Mouse (Mus musculus): Measurements from ENCODE around the gene Gm9376. TPM values are rescaled to one million over a fixed set of nuclear protein-coding genes. Genes with fewer than 3 reads are reported as not detected.
A peak's percentile ranks its signal among the peaks of the same experiment; 100 is the strongest.

The Gm9376 gene
- polyA plus RNA-seq, 1 experiment from 2014 or later: not detected

DNA sequence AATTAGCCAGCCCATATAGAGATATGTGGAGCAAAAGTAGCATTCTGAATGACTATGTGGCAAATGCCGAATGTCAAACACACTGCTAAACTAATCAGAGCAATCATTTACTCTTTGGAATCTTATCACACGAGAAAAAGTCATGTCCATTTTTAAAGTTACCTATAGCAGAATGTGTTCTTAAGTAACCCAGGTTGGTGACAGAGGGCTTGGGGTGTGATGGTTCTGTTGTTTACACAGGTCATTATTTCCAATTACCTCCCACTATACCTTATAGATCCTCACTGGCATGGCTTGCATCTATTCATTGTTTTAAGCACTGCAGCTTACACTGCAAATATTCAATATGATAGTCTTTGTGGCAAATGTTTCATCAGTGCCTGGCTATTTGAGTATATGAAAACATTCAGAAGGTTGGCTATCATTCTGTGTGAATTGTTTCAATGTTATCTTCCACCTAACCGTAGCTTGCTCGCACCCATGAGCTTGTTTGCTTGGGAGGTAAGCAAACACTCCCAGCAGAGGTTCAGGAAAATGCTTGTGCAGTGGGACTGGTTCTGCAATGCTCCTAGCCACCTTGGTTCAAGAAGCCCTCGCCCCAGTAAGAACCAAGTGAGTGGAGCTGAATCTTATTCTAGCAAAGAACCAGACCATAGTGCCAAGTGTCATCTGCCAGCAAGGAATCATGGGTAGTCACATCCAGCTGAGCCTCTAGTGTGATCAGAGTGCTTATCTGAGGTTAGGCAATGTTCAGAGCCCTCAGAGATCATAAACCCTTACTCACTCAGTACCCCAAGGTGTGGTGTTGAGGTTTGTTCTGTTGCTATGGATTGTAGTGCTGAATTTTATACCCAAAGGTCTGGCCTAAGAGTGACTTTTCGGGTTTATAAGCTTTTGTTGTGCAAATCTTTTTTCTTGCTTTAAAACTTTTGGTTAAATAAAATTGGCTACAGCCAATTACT lies 6.1 kb downstream of the Gm9376 start:
- Histone ChIP-seq H3K4me3 (ENCODE audit: low read depth, low read length) (no peak overlapping the region), H3K27ac (ENCODE audit: low read depth) (no peak overlapping the region), H3K9me3 (ENCODE audit: control insufficient read depth, low read length) (no peaks in the 10 kb centered on the region), H3K36me3 (ENCODE audit: control insufficient read depth, insufficient read depth, low read length) (no peaks in the 10 kb centered on the region), H3K9ac (ENCODE audit: low read length) (no peak overlapping the region), H3K4me2 (ENCODE audit: low read length) (no peak overlapping the region), H3K27me3 (replicated peaks; ENCODE audit: control insufficient read depth, insufficient read depth, low read length) (no peaks in the 10 kb centered on the region), H3K4me1 (replicated peaks; ENCODE audit: control insufficient read depth, insufficient read depth, low read length) (no peaks in the 10 kb centered on the region)
- WGBS: 65% methylated on average over 6 of the region's 6 CpGs
- ATAC-seq (replicated peaks; ENCODE audit: low FRiP score, low TSS enrichment, low read depth) (peak; percentile 62; the same call in 1 of the 2 replicates), DNase-seq (ENCODE audit: low spot score) (no peak)

DNA sequence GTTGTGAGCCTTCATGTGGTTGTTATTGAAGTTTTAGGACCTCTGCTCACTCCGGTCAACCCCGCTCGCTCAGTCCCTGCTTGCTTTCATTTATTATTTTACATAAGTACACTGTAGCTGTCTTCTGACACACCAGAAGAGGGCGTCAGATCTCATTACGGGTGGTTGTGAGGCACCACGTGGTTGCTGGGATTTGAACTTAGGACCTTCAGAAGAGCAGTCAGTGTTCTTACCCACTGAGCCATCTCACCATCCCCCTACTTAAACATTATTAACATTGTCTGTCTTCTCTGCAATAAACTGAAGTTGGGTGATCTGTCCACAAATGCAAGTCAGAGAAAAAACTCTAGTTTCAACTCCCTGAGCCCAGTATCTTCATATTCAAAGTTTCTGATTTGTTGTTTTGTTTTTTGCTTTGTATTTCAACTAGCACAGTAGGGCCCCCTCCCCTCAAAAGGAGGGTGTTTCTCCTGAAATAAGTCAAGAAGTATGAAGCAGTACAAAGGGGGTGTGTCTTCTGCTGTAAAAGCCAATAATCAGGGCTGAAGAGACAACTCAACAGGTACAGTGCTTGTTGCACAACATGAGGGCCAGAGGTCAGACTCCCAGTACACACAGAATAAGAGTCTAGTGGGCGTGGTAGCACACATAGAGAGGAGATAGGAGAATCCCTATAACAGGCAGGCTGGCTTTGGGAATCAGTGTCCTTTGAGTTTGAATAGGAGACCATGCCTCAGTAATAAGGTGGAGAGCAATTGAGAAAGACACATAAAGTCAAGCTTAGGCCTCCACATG lies 11.1 kb downstream of the Gm9376 start:
- DNase-seq (ENCODE audit: low spot score): no peak
- H3K9ac ChIP-seq (ENCODE audit: low read length): no peak overlapping the region
- no peaks in the 10 kb centered on the region for H3K36me3 ChIP-seq (ENCODE audit: control insufficient read depth, insufficient read depth, low read length)
- no peak overlapping the region for H3K4me2 ChIP-seq (ENCODE audit: low read length)
- no peaks in the 10 kb centered on the region for H3K27me3 ChIP-seq (replicated peaks; ENCODE audit: control insufficient read depth, insufficient read depth, low read length)
- H3K9me3 ChIP-seq (ENCODE audit: control insufficient read depth, low read length): peaks cover 6% of the 10 kb centered on the region; the same call in 1 of the 2 replicates
- no peak overlapping the region for H3K4me3 ChIP-seq (ENCODE audit: low read depth, low read length)
- no peaks in the 10 kb centered on the region for H3K4me1 ChIP-seq (replicated peaks; ENCODE audit: control insufficient read depth, insufficient read depth, low read length)
- 75% methylated on average over 7 of the region's 7 CpGs for WGBS
- no peak for ATAC-seq (replicated peaks; ENCODE audit: low FRiP score, low TSS enrichment, low read depth)
- H3K27ac ChIP-seq (ENCODE audit: low read depth): no peak overlapping the region

DNA sequence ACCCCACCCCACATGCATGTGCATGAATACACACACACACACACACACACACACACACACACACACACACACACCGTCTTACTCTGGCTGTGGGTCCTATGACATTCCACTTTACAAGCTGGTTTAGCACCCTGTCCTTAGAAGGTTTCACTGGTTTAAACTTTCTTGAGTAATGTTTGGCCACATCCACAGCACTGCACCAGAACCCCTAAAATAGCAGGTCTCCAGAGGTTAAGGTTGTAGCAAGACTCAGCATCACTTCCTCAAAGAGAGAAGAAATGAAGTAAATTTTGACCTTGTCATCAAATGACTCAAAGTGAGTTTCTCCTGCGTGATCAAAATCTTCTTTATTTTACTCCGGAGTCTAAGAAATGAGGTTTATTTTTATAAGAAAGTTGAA lies 15.5 kb downstream of the Gm9376 start:
- no peak overlapping the region for H3K27ac ChIP-seq (ENCODE audit: low read depth)
- H3K27me3 ChIP-seq (replicated peaks; ENCODE audit: control insufficient read depth, insufficient read depth, low read length): no peaks in the 10 kb centered on the region
- no peak overlapping the region for H3K4me3 ChIP-seq (ENCODE audit: low read depth, low read length)
- no peak for ATAC-seq (replicated peaks; ENCODE audit: low FRiP score, low TSS enrichment, low read depth)
- WGBS: 90% methylated on average over 3 of the region's 3 CpGs
- H3K4me2 ChIP-seq (ENCODE audit: low read length): no peak overlapping the region
- peaks cover 6% of the 10 kb centered on the region; the same call in 1 of the 2 replicates for H3K9me3 ChIP-seq (ENCODE audit: control insufficient read depth, low read length)
- H3K4me1 ChIP-seq (replicated peaks; ENCODE audit: control insufficient read depth, insufficient read depth, low read length): no peaks in the 10 kb centered on the region
- H3K9ac ChIP-seq (ENCODE audit: low read length): no peak overlapping the region
- H3K36me3 ChIP-seq (ENCODE audit: control insufficient read depth, insufficient read depth, low read length): no peaks in the 10 kb centered on the region
- DNase-seq (ENCODE audit: low spot score): no peak

DNA sequence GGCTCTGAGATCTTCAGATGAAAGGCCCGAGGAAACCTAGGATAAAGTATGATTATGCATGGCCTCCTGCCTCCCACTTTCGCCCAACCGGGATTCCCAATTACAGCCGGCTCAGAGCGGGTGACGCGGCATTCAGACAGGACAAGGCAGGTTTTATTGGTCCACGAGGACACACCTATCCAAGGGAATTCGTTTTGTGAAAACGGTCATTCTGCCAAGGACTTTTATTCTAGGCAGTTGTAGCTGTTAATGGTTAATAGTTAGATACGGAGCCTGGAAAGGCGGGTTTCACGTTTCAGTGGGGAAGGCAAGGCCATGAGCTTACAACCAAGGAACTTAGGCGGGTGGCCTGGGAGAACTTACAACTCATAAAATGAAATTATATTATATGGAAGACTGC lies 16.2 kb downstream of the Gm9376 start:
- Histone ChIP-seq H3K27ac (ENCODE audit: low read depth) (no peak overlapping the region), H3K4me1 (replicated peaks; ENCODE audit: control insufficient read depth, insufficient read depth, low read length) (no peaks in the 10 kb centered on the region), H3K4me2 (ENCODE audit: low read length) (no peak overlapping the region), H3K9ac (ENCODE audit: low read length) (no peak overlapping the region), H3K4me3 (ENCODE audit: low read depth, low read length) (no peak overlapping the region), H3K27me3 (replicated peaks; ENCODE audit: control insufficient read depth, insufficient read depth, low read length) (no peaks in the 10 kb centered on the region), H3K9me3 (ENCODE audit: control insufficient read depth, low read length) (peaks cover 6% of the 10 kb centered on the region; the same call in 1 of the 2 replicates), H3K36me3 (ENCODE audit: control insufficient read depth, insufficient read depth, low read length) (no peaks in the 10 kb centered on the region)
- WGBS: 57% methylated on average over 14 of the region's 14 CpGs
- ATAC-seq (replicated peaks; ENCODE audit: low FRiP score, low TSS enrichment, low read depth): peak; percentile 86
- DNase-seq (ENCODE audit: low spot score): no peak

DNA sequence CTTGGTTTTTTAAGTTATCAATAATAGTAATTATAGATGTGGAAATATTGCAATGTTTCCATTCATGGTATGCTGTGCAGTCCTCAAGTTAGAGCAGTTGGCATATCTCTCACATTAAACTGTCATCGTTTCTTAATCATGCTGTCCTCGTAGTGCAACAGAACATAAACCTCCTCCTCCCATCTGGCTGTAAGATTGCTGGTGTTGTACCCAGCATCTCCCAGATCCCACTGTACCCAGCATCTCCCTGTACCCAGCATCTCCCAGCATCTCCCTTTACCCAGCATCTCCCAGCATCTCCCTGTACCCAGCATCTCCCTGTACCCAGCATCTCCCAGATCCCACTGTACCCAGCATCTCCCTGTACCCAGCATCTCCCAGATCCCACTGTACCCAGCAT lies 19.3 kb downstream of the Gm9376 start:
- H3K4me1 ChIP-seq (replicated peaks; ENCODE audit: control insufficient read depth, insufficient read depth, low read length): no peaks in the 10 kb centered on the region
- H3K4me2 ChIP-seq (ENCODE audit: low read length): no peak overlapping the region
- no peaks in the 10 kb centered on the region for H3K9me3 ChIP-seq (ENCODE audit: control insufficient read depth, low read length)
- no peak overlapping the region for H3K9ac ChIP-seq (ENCODE audit: low read length)
- H3K36me3 ChIP-seq (ENCODE audit: control insufficient read depth, insufficient read depth, low read length): no peaks in the 10 kb centered on the region
- no peaks in the 10 kb centered on the region for H3K27me3 ChIP-seq (replicated peaks; ENCODE audit: control insufficient read depth, insufficient read depth, low read length)
- DNase-seq (ENCODE audit: low spot score) (no peak), ATAC-seq (replicated peaks; ENCODE audit: low FRiP score, low TSS enrichment, low read depth) (no peak)
- no peak overlapping the region for H3K4me3 ChIP-seq (ENCODE audit: low read depth, low read length)
- 72% methylated on average over 2 of the region's 2 CpGs for WGBS
- H3K27ac ChIP-seq (ENCODE audit: low read depth): no peak overlapping the region

DNA sequence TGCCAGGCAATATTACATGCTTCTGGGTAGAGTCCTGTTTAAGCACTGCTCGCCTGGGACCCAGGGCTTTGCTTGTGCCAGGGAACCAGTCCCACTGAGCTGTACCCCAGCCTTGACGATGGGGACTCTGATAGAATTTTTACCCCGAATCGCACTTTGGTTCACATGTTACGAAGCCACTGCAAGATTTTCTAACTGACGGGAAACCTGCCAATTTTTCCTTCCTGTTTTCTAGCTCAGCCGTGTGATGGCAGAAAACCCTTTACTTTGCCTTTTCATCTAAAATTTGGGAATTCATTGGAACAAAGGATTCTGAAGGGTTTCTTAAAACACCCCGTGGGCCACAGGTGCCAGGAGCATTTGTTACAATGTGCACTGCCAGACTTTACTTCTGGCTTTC lies 22.4 kb downstream of the Gm9376 start:
- no peak for ATAC-seq (replicated peaks; ENCODE audit: low FRiP score, low TSS enrichment, low read depth)
- Histone ChIP-seq H3K9ac (ENCODE audit: low read length) (no peak overlapping the region), H3K27me3 (replicated peaks; ENCODE audit: control insufficient read depth, insufficient read depth, low read length) (no peaks in the 10 kb centered on the region), H3K4me1 (replicated peaks; ENCODE audit: control insufficient read depth, insufficient read depth, low read length) (no peaks in the 10 kb centered on the region), H3K4me3 (ENCODE audit: low read depth, low read length) (no peak overlapping the region), H3K4me2 (ENCODE audit: low read length) (no peak overlapping the region), H3K9me3 (ENCODE audit: control insufficient read depth, low read length) (no peaks in the 10 kb centered on the region), H3K27ac (ENCODE audit: low read depth) (no peak overlapping the region), H3K36me3 (ENCODE audit: control insufficient read depth, insufficient read depth, low read length) (no peaks in the 10 kb centered on the region)
- no peak for DNase-seq (ENCODE audit: low spot score)
- 93% methylated on average over 8 of the region's 8 CpGs for WGBS

DNA sequence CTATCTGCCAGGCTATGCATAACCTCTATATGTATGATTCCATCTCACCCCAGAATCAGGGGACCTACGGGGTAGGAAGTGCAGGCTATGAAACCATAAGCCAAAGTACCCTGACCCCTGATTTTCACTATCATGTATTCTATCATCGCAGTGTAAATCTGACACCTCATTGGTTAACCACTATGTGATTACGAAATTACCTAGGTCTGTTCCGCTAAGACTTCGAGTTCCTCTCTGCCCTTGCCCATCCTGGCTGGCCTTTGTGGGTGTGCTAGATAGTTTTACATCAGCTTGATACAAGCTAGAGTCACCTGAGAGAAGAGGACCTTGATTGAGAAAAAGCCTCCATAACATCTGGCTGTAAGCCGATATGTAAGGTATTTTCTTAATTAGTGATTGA lies 23.2 kb downstream of the Gm9376 start:
- Histone ChIP-seq H3K27ac (ENCODE audit: low read depth) (no peak overlapping the region), H3K27me3 (replicated peaks; ENCODE audit: control insufficient read depth, insufficient read depth, low read length) (no peaks in the 10 kb centered on the region), H3K36me3 (ENCODE audit: control insufficient read depth, insufficient read depth, low read length) (no peaks in the 10 kb centered on the region), H3K4me3 (ENCODE audit: low read depth, low read length) (no peak overlapping the region), H3K9me3 (ENCODE audit: control insufficient read depth, low read length) (no peaks in the 10 kb centered on the region), H3K4me1 (replicated peaks; ENCODE audit: control insufficient read depth, insufficient read depth, low read length) (no peaks in the 10 kb centered on the region), H3K9ac (ENCODE audit: low read length) (no peak overlapping the region), H3K4me2 (ENCODE audit: low read length) (no peak overlapping the region)
- DNase-seq (ENCODE audit: low spot score): no peak
- WGBS: 93% methylated on average over 6 of the region's 6 CpGs
- no peak for ATAC-seq (replicated peaks; ENCODE audit: low FRiP score, low TSS enrichment, low read depth)

DNA sequence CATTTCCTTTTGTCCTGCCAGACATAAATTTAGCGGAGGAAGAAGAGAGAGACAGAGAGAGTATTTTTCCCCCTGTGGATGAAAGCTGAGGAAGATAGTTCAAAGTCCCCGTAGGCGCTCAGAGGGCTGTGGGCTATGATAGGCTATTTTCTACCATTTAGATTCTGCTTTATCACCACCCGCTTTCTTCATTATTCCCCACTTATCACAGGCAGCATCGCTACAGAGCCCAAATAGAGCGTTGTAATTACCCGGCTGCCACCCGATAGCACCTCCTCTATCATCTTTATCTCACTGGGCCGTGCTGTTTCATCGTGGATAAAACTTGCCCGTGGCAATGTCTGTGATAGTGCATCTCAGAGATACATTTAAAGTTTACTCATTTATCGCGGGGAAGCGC lies 35.8 kb downstream of the Gm9376 start:
- no peak overlapping the region for H3K4me3 ChIP-seq (ENCODE audit: low read depth, low read length)
- H3K4me1 ChIP-seq (replicated peaks; ENCODE audit: control insufficient read depth, insufficient read depth, low read length): no peaks in the 10 kb centered on the region
- H3K4me2 ChIP-seq (ENCODE audit: low read length): no peak overlapping the region
- WGBS: 77% methylated on average over 14 of the region's 14 CpGs
- no peaks in the 10 kb centered on the region for H3K27me3 ChIP-seq (replicated peaks; ENCODE audit: control insufficient read depth, insufficient read depth, low read length)
- H3K36me3 ChIP-seq (ENCODE audit: control insufficient read depth, insufficient read depth, low read length): no peaks in the 10 kb centered on the region
- no peak overlapping the region for H3K27ac ChIP-seq (ENCODE audit: low read depth)
- ATAC-seq (replicated peaks; ENCODE audit: low FRiP score, low TSS enrichment, low read depth) (no peak), DNase-seq (ENCODE audit: low spot score) (no peak)
- no peaks in the 10 kb centered on the region for H3K9me3 ChIP-seq (ENCODE audit: control insufficient read depth, low read length)
- no peak overlapping the region for H3K9ac ChIP-seq (ENCODE audit: low read length)

All from intestine, embryonic 14.5 days (tissue).